Mouse (Mus musculus): Measurements from ENCODE around the gene Dnah1.

GRCm38 (mm10) chr14:31252091-31252490 lies 71.6 kb downstream of the Dnah1 start:
- no peak for TF ChIP-seq MYOD1 (IDR thresholded peaks at IDR 0.05; ENCODE audit: control insufficient read depth in 1 of 3, insufficient read length in 2 of 3, low read depth in 2 of 3)
- TF ChIP-seq POLR2A (IDR thresholded peaks at IDR 0.05; ENCODE audit: insufficient read length, low read depth): no peak
- TF ChIP-seq E2F4 (IDR thresholded peaks at IDR 0.05; ENCODE audit: insufficient read depth): no peak
